Mouse (Mus musculus) forebrain, embryonic 15.5 days (tissue): ENCODE measurements around the gene Cfd. TPM values are rescaled to one million over a fixed set of nuclear protein-coding genes. Genes with fewer than 3 reads are reported as not detected.

Experiments
- ATAC-seq: fragments of 200-750 bp; cut with Nextera tagmentation; replicated peaks from 2 replicates; pipeline ENCODE4 v1.8.0; 2017; ENCODE audit warnings: mild to moderate bottlenecking, moderate TSS enrichment, moderate library complexity
- H3K27ac ChIP-seq: fragments of 300-500 bp; sonication (generic); replicated peaks from 2 replicates; pipeline ENCODE4 v1.5.1; 2015; ENCODE audit warnings: mild to moderate bottlenecking, inconsistent platforms
- H3K27me3 ChIP-seq: fragments of 300-500 bp; sonication (generic); 2 replicates; pipeline ENCODE4 v1.6.1; 2015; ENCODE audit warnings: inconsistent platforms
- H3K36me3 ChIP-seq: fragments of 300-500 bp; sonication (generic); 2 replicates; pipeline ENCODE4 v1.6.1; 2015; ENCODE audit warnings: mild to moderate bottlenecking, inconsistent platforms
- H3K4me1 ChIP-seq: fragments of 300-500 bp; sonication (generic); 2 replicates; pipeline ENCODE4 v1.6.1; 2015; ENCODE audit warnings: inconsistent platforms
- H3K4me2 ChIP-seq: fragments of 300-500 bp; sonication (generic); replicated peaks from 2 replicates; pipeline ENCODE4 v1.6.1; 2015; ENCODE audit warnings: mild to moderate bottlenecking, inconsistent platforms
- H3K4me3 ChIP-seq: fragments of 300-500 bp; sonication (generic); 2 replicates; pipeline ENCODE4 v1.5.1; 2015; ENCODE audit warnings: mild to moderate bottlenecking, inconsistent platforms
- H3K9ac ChIP-seq: fragments of 300-500 bp; sonication (generic); replicated peaks from 2 replicates; pipeline ENCODE4 v1.6.1; 2015; ENCODE audit warnings: mild to moderate bottlenecking, inconsistent platforms
- H3K9me3 ChIP-seq: fragments of 300-500 bp; sonication (generic); 2 replicates; pipeline ENCODE4 v1.6.1; 2016; ENCODE audit warnings: inconsistent platforms
- WGBS: fragments of 180-500 bp; shearing (Covaris S2); methylation state at CpG from one replicate; pipeline ENCODE4 v1.1.7; 2015; ENCODE audit warnings: mixed read lengths; 5-methylcytosine and 5-hydroxymethylcytosine counted together
- polyA plus RNA-seq: library from polyadenylated mRNA; unstranded; fragments of >200 nt; fragmentation: Nextera tagmentation; extraction: Ambion mirVana; gene quantifications from 2 replicates; pipeline ENCODE4 v1.2.1, GENCODE M21; 2015

Gene Cfd
- polyA plus RNA-seq, 1 experiment from 2014 or later, result not detected

- Histone ChIP-seq H3K27ac (no peak overlapping the region), H3K9me3 (no peaks in the 10 kb centered on the region), H3K27me3 (no peaks in the 10 kb centered on the region), H3K9ac (no peak overlapping the region), H3K4me3 (no peak overlapping the region), H3K36me3 (peaks cover 13% of the 10 kb centered on the region), H3K4me1 (peaks cover 7% of the 10 kb centered on the region), H3K4me2 (no peak overlapping the region)
- ATAC-seq, result no peak
- 89% methylated on average over 13 of the region's 13 CpGs for WGBS
These were observed 6.2 kb downstream of the Cfd start for GRCm38 (mm10) chr10:79896814-79897213.

- no peak overlapping the region for H3K4me2 ChIP-seq
- ATAC-seq, result no peak
- WGBS, result 51% methylated on average over 20 of the region's 20 CpGs
- peaks cover 13% of the 10 kb centered on the region for H3K36me3 ChIP-seq
- no peaks in the 10 kb centered on the region for H3K9me3 ChIP-seq
- no peaks in the 10 kb centered on the region for H3K27me3 ChIP-seq
- no peak overlapping the region for H3K9ac ChIP-seq
- no peak overlapping the region for H3K27ac ChIP-seq
- H3K4me1 ChIP-seq, result peaks cover 7% of the 10 kb centered on the region
- H3K4me3 ChIP-seq, result no peak overlapping the region
These were observed 6.9 kb downstream of the Cfd start for GRCm38 (mm10) chr10:79897316-79898245.

- no peak overlapping the region for H3K9ac ChIP-seq
- no peak overlapping the region for H3K4me2 ChIP-seq
- H3K9me3 ChIP-seq, result no peaks in the 10 kb centered on the region
- H3K36me3 ChIP-seq, result peaks cover 30% of the 10 kb centered on the region
- H3K4me1 ChIP-seq, result peaks cover 7% of the 10 kb centered on the region
- ATAC-seq, result peak; percentile 63
- H3K27me3 ChIP-seq, result no peaks in the 10 kb centered on the region
- WGBS, result 7% methylated on average over 2 of the region's 2 CpGs
- H3K4me3 ChIP-seq, result no peak overlapping the region
- H3K27ac ChIP-seq, result peak overlapping the region; percentile 27; the same call in 1 of the 2 replicates
These were observed 10.3 kb downstream of the Cfd start for GRCm38 (mm10) chr10:79900951-79901410.

- no peak for ATAC-seq
- H3K27me3 ChIP-seq, result no peaks in the 10 kb centered on the region
- no peak overlapping the region for H3K4me2 ChIP-seq
- no peaks in the 10 kb centered on the region for H3K9me3 ChIP-seq
- 94% methylated on average over 9 of the region's 9 CpGs for WGBS
- no peak overlapping the region for H3K4me3 ChIP-seq
- no peak overlapping the region for H3K9ac ChIP-seq
- H3K27ac ChIP-seq, result no peak overlapping the region
- H3K36me3 ChIP-seq, result peaks cover 44% of the 10 kb centered on the region
- H3K4me1 ChIP-seq, result peaks cover 17% of the 10 kb centered on the region
These were observed 16.1 kb downstream of the Cfd start for GRCm38 (mm10) chr10:79906712-79907111.

- Histone ChIP-seq H3K27ac (no peak overlapping the region), H3K9ac (no peak overlapping the region), H3K36me3 (peaks cover 47% of the 10 kb centered on the region), H3K4me1 (peaks cover 17% of the 10 kb centered on the region), H3K27me3 (no peaks in the 10 kb centered on the region), H3K4me2 (no peak overlapping the region), H3K4me3 (0 out of 2 replicates have a peak overlapping the region, but pooled peaks have one; percentile 74), H3K9me3 (no peaks in the 10 kb centered on the region)
- ATAC-seq, result peak; percentile 1; the same call in 1 of the 2 replicates
- WGBS, result 94% methylated on average over 10 of the region's 10 CpGs
These were observed 16.8 kb downstream of the Cfd start for GRCm38 (mm10) chr10:79907415-79907814.

- H3K27ac ChIP-seq, result peak within 1 kb of the TSS; percentile 98
- H3K36me3 ChIP-seq, result peaks cover 43% of the 10 kb centered on the region
- ATAC-seq, result peak; percentile 90
- H3K9me3 ChIP-seq, result no peaks in the 10 kb centered on the region
- peak within 1 kb of the TSS; percentile 74 for H3K4me3 ChIP-seq
- H3K4me1 ChIP-seq, result peaks cover 17% of the 10 kb centered on the region
- peak within 1 kb of the TSS; percentile 51 for H3K4me2 ChIP-seq
- peak within 1 kb of the TSS; percentile 89 for H3K9ac ChIP-seq
- WGBS, result 1% methylated on average over 52 of the region's 52 CpGs
- no peaks in the 10 kb centered on the region for H3K27me3 ChIP-seq
These were observed 17.8 kb downstream of the Cfd start, which contains the start of gene Med16 for GRCm38 (mm10) chr10:79908167-79909091. Gene Med16 (minus strand): TSS chr10:79908923.

- Histone ChIP-seq H3K36me3 (peaks cover 39% of the 10 kb centered on the region), H3K4me3 (peak overlapping the region; percentile 74), H3K9me3 (no peaks in the 10 kb centered on the region), H3K27me3 (no peaks in the 10 kb centered on the region), H3K27ac (peak overlapping the region; percentile 98), H3K9ac (peak overlapping the region; percentile 89), H3K4me2 (peak overlapping the region; percentile 43), H3K4me1 (peaks cover 23% of the 10 kb centered on the region)
- 23% methylated on average over 14 of the region's 14 CpGs for WGBS
- ATAC-seq, result peak; percentile 59
These were observed 18.7 kb downstream of the Cfd start for GRCm38 (mm10) chr10:79909092-79909922.

GRCm38 (mm10) chr10:79910556-79910955 is 19.9 kb downstream of the Cfd start, which contains the start of gene Gm26602:
Gene Gm26602 (plus strand): TSS chr10:79910856.
- H3K4me3 ChIP-seq, result no peak within 1 kb of the TSS
- peaks cover 36% of the 10 kb centered on the region for H3K4me1 ChIP-seq
- peaks cover 28% of the 10 kb centered on the region for H3K36me3 ChIP-seq
- peak within 1 kb of the TSS; percentile 47 for H3K9ac ChIP-seq
- H3K4me2 ChIP-seq, result peak within 1 kb of the TSS; percentile 43; the same call in 1 of the 2 replicates
- ATAC-seq, result no peak
- 95% methylated on average over 4 of the region's 4 CpGs for WGBS
- H3K27me3 ChIP-seq, result no peaks in the 10 kb centered on the region
- H3K27ac ChIP-seq, result peak within 1 kb of the TSS; percentile 98
- no peaks in the 10 kb centered on the region for H3K9me3 ChIP-seq

- no peak for ATAC-seq
- H3K27me3 ChIP-seq, result peaks cover 2% of the 10 kb centered on the region; the same call in 1 of the 2 replicates
- H3K9me3 ChIP-seq, result no peaks in the 10 kb centered on the region
- no peak overlapping the region for H3K4me3 ChIP-seq
- no peak overlapping the region for H3K4me2 ChIP-seq
- H3K36me3 ChIP-seq, result peaks cover 16% of the 10 kb centered on the region
- peaks cover 49% of the 10 kb centered on the region for H3K4me1 ChIP-seq
- no peak overlapping the region for H3K27ac ChIP-seq
- H3K9ac ChIP-seq, result no peak overlapping the region
- WGBS, result 69% methylated on average over 20 of the region's 20 CpGs
These were observed 21.8 kb downstream of the Cfd start for GRCm38 (mm10) chr10:79912412-79912811.

- H3K27ac ChIP-seq, result 0 out of 2 replicates have a peak overlapping the region, but pooled peaks have one; percentile 2
- no peaks in the 10 kb centered on the region for H3K9me3 ChIP-seq
- H3K4me3 ChIP-seq, result no peak overlapping the region
- H3K4me1 ChIP-seq, result peaks cover 42% of the 10 kb centered on the region
- no peak overlapping the region for H3K4me2 ChIP-seq
- no peak for ATAC-seq
- H3K36me3 ChIP-seq, result peaks cover 16% of the 10 kb centered on the region
- peaks cover 21% of the 10 kb centered on the region for H3K27me3 ChIP-seq
- WGBS, result 53% methylated on average over 11 of the region's 11 CpGs
- 0 out of 2 replicates have a peak overlapping the region, but pooled peaks have one; percentile 15 for H3K9ac ChIP-seq
These were observed 23.7 kb downstream of the Cfd start for GRCm38 (mm10) chr10:79914131-79914947.
